Mouse (Mus musculus): ENCODE measurements around the gene Rnf217. TPM values are rescaled to one million over a fixed set of nuclear protein-coding genes. Genes with fewer than 3 reads are reported as not detected.

Gene Rnf217
- 1 to 10 TPM; 6.9 to 7.3 (median 7.1) TPM for total RNA-seq (2022)

- peak; percentile 55 to 69 for DNase-seq (ENCODE audit: low spot score in 2 of 2)
These were observed at the start of gene Rnf217 for GRCm38 (mm10) chr10:31609066-31609961. TSS of gene Rnf217 (minus strand) at chr10:31609184.

DNA sequence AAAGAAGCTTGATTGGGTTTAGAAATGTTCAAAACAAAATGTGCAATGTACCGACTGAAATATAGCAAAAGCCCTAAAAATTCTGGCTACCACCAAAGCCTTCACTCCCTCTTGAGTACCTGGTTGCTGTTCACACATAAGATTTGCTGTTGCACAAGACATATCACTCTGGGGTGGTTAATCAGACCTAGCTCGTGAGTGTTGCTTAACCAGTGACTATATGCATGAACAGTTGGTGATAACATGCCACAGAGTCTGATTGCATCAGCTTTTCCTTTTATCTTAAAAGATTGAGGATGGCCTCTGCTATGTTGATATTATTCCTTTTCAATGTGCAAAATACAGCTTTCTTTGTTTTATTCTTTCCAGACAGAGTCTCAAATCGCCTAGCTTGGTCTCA is 38.3 kb upstream of the Rnf217 start:
- DNase-seq (ENCODE audit: low spot score in 2 of 2), result no peak

- DNase-seq (ENCODE audit: low spot score in 2 of 2), result no peak
These were observed 37.1 kb upstream of the Rnf217 start for GRCm38 (mm10) chr10:31646083-31646482.

- no peak for DNase-seq (ENCODE audit: low spot score in 2 of 2)
These were observed 26.1 kb upstream of the Rnf217 start for GRCm38 (mm10) chr10:31635098-31635497.

- no peak for DNase-seq (ENCODE audit: low spot score in 2 of 2)
These were observed 23.0 kb upstream of the Rnf217 start for GRCm38 (mm10) chr10:31632005-31632404.

DNA sequence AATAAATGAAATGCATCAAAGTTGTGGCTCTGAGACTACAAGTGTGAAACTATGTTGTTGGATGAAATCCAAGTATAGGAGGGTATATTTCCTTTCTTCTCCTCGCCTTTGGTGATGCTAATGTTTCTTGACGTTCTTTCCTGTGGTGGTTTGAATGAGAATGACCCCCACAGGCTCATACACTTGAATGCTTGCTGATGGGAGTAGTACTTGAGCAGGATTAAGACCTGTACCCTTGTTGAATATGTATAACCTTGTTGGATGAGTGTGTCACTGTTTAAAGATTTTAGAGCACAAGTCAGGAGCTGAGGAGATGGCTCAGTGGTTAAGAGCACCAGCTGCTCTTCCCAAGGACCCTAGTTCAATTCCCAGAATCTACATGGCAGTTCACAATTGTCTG is 6.4 kb upstream of the Rnf217 start:
- DNase-seq (ENCODE audit: low spot score in 2 of 2), result no peak

- DNase-seq (ENCODE audit: low spot score in 2 of 2), result peak; percentile 36 to 61
These were observed 5.1 kb upstream of the Rnf217 start for GRCm38 (mm10) chr10:31614111-31614510.

DNA sequence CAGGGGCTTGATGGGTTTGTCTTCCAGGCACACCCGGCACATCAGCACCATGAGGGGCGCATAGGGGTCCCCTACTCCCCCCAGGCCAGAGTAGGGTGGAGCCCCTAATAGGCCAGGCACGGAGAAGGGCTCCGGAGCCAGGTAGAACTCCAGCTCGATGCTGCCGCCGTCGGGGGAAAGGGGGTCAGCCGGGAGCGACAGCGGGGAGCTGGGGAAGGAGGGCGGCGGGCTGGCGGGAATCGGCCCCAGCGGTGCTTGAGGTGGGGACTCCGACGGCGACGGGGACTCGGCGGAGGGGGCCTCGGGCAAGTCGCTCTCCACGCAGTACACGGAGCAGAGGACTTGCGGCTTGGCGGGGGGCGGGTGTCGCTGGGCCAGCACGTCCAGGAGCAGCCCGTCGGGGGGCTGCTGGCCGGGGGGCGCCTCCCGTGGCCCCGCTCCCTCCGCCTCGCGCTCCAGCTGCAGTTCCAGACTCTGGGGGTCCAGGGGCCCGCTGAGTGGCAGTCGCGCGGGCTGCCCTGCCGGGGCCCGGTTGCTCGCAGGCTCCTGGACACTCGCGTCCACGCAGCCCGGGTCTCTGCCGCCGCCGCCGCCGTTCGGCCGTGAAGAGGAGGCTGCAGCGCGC is 431 bp downstream of the Rnf217 start:
- DNase-seq (ENCODE audit: low spot score in 2 of 2), result peak in 1 of 2 experiments; percentile 11

DNA sequence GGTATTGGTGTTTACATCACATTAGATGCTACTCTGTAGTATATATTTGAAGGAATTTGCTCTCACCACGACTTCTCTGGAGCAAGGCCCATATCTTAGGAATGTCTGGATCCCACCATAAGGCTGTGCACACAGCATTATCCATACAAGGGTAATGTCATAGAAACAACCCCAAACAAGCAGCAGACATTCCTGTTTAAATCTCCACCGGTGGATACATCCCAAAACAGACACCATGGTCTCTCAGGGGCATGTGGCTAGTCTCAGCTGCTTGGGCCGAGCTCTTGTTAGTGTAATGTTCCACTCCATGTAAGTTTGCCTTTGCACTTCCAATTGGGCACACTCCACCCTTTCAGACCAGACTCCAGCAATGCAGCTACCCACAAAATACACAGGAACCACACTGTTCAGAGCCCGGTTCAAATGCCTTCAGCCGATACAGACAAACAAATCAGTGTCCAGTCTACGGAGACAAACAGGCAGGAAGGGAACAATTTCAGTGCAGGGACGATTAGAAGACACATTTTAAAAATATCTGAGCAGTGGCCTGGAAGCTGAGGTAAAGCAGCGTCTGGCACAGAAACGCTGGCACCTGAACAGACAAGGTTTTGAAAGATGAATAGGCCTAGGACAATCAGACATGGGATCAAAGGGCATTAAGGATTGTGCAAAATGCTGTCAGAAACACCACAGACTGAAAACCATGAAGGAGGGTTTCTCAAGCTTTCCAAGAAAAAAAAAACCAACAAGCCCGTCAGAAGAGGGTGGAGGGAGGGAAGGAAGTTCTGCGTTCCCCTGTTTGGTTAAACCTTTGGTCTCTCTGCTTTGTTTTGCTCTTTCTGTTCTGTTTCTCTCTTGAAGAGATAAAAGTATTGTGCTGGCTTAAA is 1.8 kb downstream of the Rnf217 start:
- DNase-seq (ENCODE audit: low spot score in 2 of 2), result peak in 1 of 2 experiments; percentile 11

DNA sequence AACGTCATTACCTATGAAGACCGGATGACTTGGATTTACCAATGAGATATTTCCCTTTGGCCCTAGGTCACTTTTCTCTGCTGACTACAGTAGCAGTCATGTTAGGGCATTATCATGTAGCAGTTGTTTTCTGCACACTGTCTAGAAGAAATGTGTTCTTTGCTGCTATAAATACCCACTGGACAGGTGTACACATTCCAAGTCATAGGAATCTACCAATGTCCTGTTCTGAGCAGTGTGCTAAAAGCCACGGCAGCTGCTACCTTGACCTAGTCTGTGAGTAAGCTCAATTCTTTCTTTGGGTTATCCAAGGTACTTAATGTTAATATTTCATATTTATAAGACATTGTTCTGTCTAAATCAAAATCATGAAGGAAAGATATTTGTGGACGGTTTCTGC is 5.1 kb downstream of the Rnf217 start:
- no peak for DNase-seq (ENCODE audit: low spot score in 2 of 2)

- DNase-seq (ENCODE audit: low spot score in 2 of 2), result no peak
These were observed 8.9 kb downstream of the Rnf217 start for GRCm38 (mm10) chr10:31600116-31600515.

- DNase-seq (ENCODE audit: low spot score in 2 of 2), result no peak
These were observed 11.1 kb downstream of the Rnf217 start for GRCm38 (mm10) chr10:31597886-31598285.

DNA sequence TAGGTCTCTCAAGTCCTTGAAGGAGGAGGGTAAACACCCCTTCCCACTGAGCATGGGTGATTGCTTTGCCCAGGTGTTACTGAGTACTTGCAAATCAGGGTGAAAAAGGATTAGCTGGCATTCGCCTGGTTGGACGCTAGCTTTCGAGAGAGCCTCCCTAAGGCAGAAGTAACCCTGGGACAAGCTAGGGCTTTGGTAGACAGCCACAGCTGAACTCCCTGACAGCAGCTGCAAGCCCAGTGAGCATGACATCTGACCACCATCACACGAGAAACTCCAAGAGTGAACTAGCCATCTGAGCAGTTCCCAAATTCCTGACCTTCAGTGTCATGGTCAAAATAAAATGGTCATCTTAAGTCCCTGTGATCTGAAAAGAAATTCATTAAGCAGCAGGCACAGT is 12.2 kb downstream of the Rnf217 start:
- no peak for DNase-seq (ENCODE audit: low spot score in 2 of 2)

GRCm38 (mm10) chr10:31595326-31595725 is 13.7 kb downstream of the Rnf217 start:
- no peak for DNase-seq (ENCODE audit: low spot score in 2 of 2)

- DNase-seq (ENCODE audit: low spot score in 2 of 2), result no peak
These were observed 16.1 kb downstream of the Rnf217 start for GRCm38 (mm10) chr10:31592741-31593524.

- DNase-seq (ENCODE audit: low spot score in 2 of 2), result no peak
These were observed 16.8 kb downstream of the Rnf217 start for GRCm38 (mm10) chr10:31592095-31592740.

GRCm38 (mm10) chr10:31580722-31581121 is 28.3 kb downstream of the Rnf217 start:
- DNase-seq (ENCODE audit: low spot score in 2 of 2), result no peak

DNA sequence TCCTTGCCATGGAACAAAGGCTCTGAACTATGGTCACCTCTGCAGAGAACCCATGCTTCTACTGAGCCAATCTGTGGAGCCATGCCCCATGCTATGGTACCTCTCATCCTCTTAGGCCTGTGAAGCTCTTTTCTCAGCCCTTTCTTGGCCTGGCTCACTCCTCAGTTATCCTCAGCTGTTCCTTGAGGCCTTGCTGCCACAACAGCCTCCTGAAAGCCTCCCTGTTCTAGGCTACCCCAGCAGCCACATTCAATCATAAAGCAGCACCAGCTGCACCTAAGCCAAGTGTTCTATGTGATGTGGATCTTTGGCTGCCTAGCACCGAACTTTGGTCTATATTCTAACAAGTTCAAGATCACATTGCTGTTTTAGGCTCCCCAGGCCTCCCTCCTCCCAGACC is 28.9 kb downstream of the Rnf217 start:
- DNase-seq (ENCODE audit: low spot score in 2 of 2), result no peak

GRCm38 (mm10) chr10:31573267-31573666 is 35.7 kb downstream of the Rnf217 start:
- no peak for DNase-seq (ENCODE audit: low spot score in 2 of 2)

GRCm38 (mm10) chr10:31557311-31557710 is 51.7 kb downstream of the Rnf217 start:
- DNase-seq (ENCODE audit: low spot score in 2 of 2), result no peak

All from layer of hippocampus, adult 8-10 months (tissue).